Mouse (Mus musculus): ENCODE results near the gene Man1b1. TPM values are rescaled to one million over a fixed set of nuclear protein-coding genes. Genes with fewer than 3 reads are reported as not detected.

Gene Man1b1
- polyA plus RNA-seq (2017; shearing (Covaris generic)) = 24.2 TPM

GRCm38 (mm10) chr2:25332286-25333160 lies at the start of gene Man1b1:
Man1b1 (plus strand) TSS chr2:25332338.

GRCm38 (mm10) chr2:25287927-25288649 lies 44.0 kb upstream of the Man1b1 start, which contains the start of gene Tmem210:
Tmem210 (plus strand) TSS chr2:25288145.

GRCm38 (mm10) chr2:25289651-25290050 lies 42.5 kb upstream of the Man1b1 start, which contains the start of gene Lrrc26:
Lrrc26 (plus strand) TSS chr2:25289915.

GRCm38 (mm10) chr2:25318971-25319773 lies 13.0 kb upstream of the Man1b1 start, which contains the start of gene Grin1:
Grin1 (minus strand) TSS chr2:25319187.

GRCm38 (mm10) chr2:25356208-25357079 lies 24.3 kb downstream of the Man1b1 start, which contains the start of gene Dpp7:
Dpp7 (minus strand) TSS chr2:25356359.

GRCm38 (mm10) chr2:25365091-25365761 lies 33.1 kb downstream of the Man1b1 start, which contains the start of gene Uap1l1:
Uap1l1 (minus strand) TSS chr2:25365682.

GRCm38 (mm10) chr2:25371764-25372643 lies 39.9 kb downstream of the Man1b1 start, which contains the start of gene Sapcd2:
Sapcd2 (plus strand) TSS chr2:25372321.

GRCm38 (mm10) chr2:25395721-25396596 lies 63.8 kb downstream of the Man1b1 start, which contains the start of gene Entpd2:
Entpd2 (plus strand) TSS chr2:25395874.

GRCm38 (mm10) chr2:25399051-25399450 lies 66.9 kb downstream of the Man1b1 start, which contains the start of gene Npdc1:
Npdc1 (plus strand) TSS chr2:25399351.

Other genes with a start within 250 kb of the Man1b1 start
- gene Noxa1, start 237.2 kb upstream of the Man1b1 start, polyA plus RNA-seq (2017; shearing (Covaris generic)) = 13.2 TPM
- gene Nrarp, start 151.6 kb upstream of the Man1b1 start, polyA plus RNA-seq (2017; shearing (Covaris generic)) = not detected
- 153 TPM for gene Tor4a, start 135.5 kb upstream of the Man1b1 start, polyA plus RNA-seq (2017; shearing (Covaris generic))
- gene Nelfb, start 120.8 kb upstream of the Man1b1 start, polyA plus RNA-seq (2017; shearing (Covaris generic)) = 167 TPM
- not detected for gene Stpg3, start 117.7 kb upstream of the Man1b1 start, polyA plus RNA-seq (2017; shearing (Covaris generic))
- not detected for gene Fam166a, start 113.6 kb upstream of the Man1b1 start, polyA plus RNA-seq (2017; shearing (Covaris generic))
- 235 TPM for gene Tubb4b, start 107.6 kb upstream of the Man1b1 start, polyA plus RNA-seq (2017; shearing (Covaris generic))
- not detected for gene Slc34a3, start 98.0 kb upstream of the Man1b1 start, polyA plus RNA-seq (2017; shearing (Covaris generic))
- not detected for gene Rnf224, start 95.6 kb upstream of the Man1b1 start, polyA plus RNA-seq (2017; shearing (Covaris generic))
- not detected for gene Rnf208, start 90.1 kb upstream of the Man1b1 start, polyA plus RNA-seq (2017; shearing (Covaris generic))
- not detected for gene Cysrt1, start 89.9 kb upstream of the Man1b1 start, polyA plus RNA-seq (2017; shearing (Covaris generic))
- gene AL732309.1, start 85.5 kb upstream of the Man1b1 start, polyA plus RNA-seq (2017; shearing (Covaris generic)) = 10.4 TPM
- 16.9 TPM for gene Tmem203, start 76.9 kb upstream of the Man1b1 start, polyA plus RNA-seq (2017; shearing (Covaris generic))
- gene Tprn, start 69.7 kb upstream of the Man1b1 start, polyA plus RNA-seq (2017; shearing (Covaris generic)) = 3.8 TPM
- 144 TPM for gene Ssna1, start 59.9 kb upstream of the Man1b1 start, polyA plus RNA-seq (2017; shearing (Covaris generic))
- gene Anapc2, start 59.9 kb upstream of the Man1b1 start, polyA plus RNA-seq (2017; shearing (Covaris generic)) = 106 TPM
- gene Tmem210, start 44.2 kb upstream of the Man1b1 start, polyA plus RNA-seq (2017; shearing (Covaris generic)) = not detected
- gene Lrrc26, start 42.4 kb upstream of the Man1b1 start, polyA plus RNA-seq (2017; shearing (Covaris generic)) = not detected
- 0.11 TPM for gene Grin1, start 13.2 kb upstream of the Man1b1 start, polyA plus RNA-seq (2017; shearing (Covaris generic))
- gene Dpp7, start 24.0 kb downstream of the Man1b1 start, polyA plus RNA-seq (2017; shearing (Covaris generic)) = 25.1 TPM
- gene Uap1l1, start 33.3 kb downstream of the Man1b1 start, polyA plus RNA-seq (2017; shearing (Covaris generic)) = 19.7 TPM
- gene Sapcd2, start 40.0 kb downstream of the Man1b1 start, polyA plus RNA-seq (2017; shearing (Covaris generic)) = 0.39 TPM
- gene Entpd2, start 63.5 kb downstream of the Man1b1 start, polyA plus RNA-seq (2017; shearing (Covaris generic)) = 0.56 TPM
- gene Npdc1, start 67.0 kb downstream of the Man1b1 start, polyA plus RNA-seq (2017; shearing (Covaris generic)) = 3.4 TPM
- 11.3 TPM for gene Fut7, start 90.9 kb downstream of the Man1b1 start, polyA plus RNA-seq (2017; shearing (Covaris generic))
- 24.7 TPM for gene Abca2, start 96.4 kb downstream of the Man1b1 start, polyA plus RNA-seq (2017; shearing (Covaris generic))
- gene Clic3, start 124.5 kb downstream of the Man1b1 start, polyA plus RNA-seq (2017; shearing (Covaris generic)) = 4.6 TPM
- 96.1 TPM for gene Paxx, start 128.8 kb downstream of the Man1b1 start, polyA plus RNA-seq (2017; shearing (Covaris generic))
- not detected for gene Ptgds, start 137.7 kb downstream of the Man1b1 start, polyA plus RNA-seq (2017; shearing (Covaris generic))
- gene Lcn12, start 161.6 kb downstream of the Man1b1 start, polyA plus RNA-seq (2017; shearing (Covaris generic)) = not detected
- 115 TPM for gene Fbxw5, start 168.4 kb downstream of the Man1b1 start, polyA plus RNA-seq (2017; shearing (Covaris generic))
- 10.0 TPM for gene C8g, start 169.4 kb downstream of the Man1b1 start, polyA plus RNA-seq (2017; shearing (Covaris generic))
- 107 TPM for gene Traf2, start 214.6 kb downstream of the Man1b1 start, polyA plus RNA-seq (2017; shearing (Covaris generic))
- 388 TPM for gene Edf1, start 225.5 kb downstream of the Man1b1 start, polyA plus RNA-seq (2017; shearing (Covaris generic))
- gene Mamdc4, start 242.5 kb downstream of the Man1b1 start, polyA plus RNA-seq (2017; shearing (Covaris generic)) = 1.6 TPM
- 62.9 TPM for gene Phpt1, start 242.9 kb downstream of the Man1b1 start, polyA plus RNA-seq (2017; shearing (Covaris generic))
- 0.42 TPM for gene Ajm1, start 249.4 kb downstream of the Man1b1 start, polyA plus RNA-seq (2017; shearing (Covaris generic))